Mouse (Mus musculus) liver, postnatal 0 days (tissue): ENCODE data around the gene Tmco5b.

Source experiments
- CTCF ChIP-seq: sonication (generic); IDR thresholded peaks from 2 replicates; pipeline ENCODE4 v1.5.1; 2016; ENCODE audit warnings: antibody characterized with exemption, low read depth
- EP300 ChIP-seq: IDR thresholded peaks from 2 replicates; pipeline ENCODE4 v1.6.1; 2016; ENCODE audit warnings: antibody characterized with exemption, low read depth, mild to moderate bottlenecking

DNA sequence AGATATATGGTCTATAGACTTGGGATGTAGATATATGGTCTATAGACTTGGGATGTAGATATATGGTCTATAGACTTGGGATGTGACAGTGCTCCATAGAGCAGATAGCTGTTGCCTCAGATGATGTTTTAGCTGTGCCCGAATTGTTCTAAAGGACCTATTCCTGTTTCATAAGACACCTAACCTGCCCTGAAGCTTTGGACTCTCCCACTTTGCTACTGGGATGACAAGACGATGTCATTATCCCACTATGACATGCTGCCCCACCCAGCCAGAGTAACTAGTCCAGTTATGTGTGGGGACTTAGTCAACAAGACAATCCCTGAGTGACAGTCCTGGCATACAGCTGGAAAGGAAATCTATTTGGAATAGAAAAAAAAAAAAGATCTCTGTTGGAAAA, at the start of gene Tmco5b:
- TF ChIP-seq EP300, result no peak
- no peak for TF ChIP-seq CTCF
